Mouse (Mus musculus): ENCODE results near the gene Aff1.

Aff1 gene

GRCm38 (mm10) chr5:103836148-103836784 lies 144.1 kb downstream of the Aff1 start:
- no peak for DNase-seq (ENCODE audit: low read depth, low spot score)

- no peak for DNase-seq (ENCODE audit: low read depth, low spot score)
Observed at GRCm38 (mm10) chr5:103838550-103839264, 146.5 kb downstream of the Aff1 start.

- DNase-seq (ENCODE audit: low read depth, low spot score) = no peak
Observed at GRCm38 (mm10) chr5:103839265-103839626, 147.1 kb downstream of the Aff1 start.

GRCm38 (mm10) chr5:103843938-103844337 lies 151.8 kb downstream of the Aff1 start:
- peak; percentile 52 for DNase-seq (ENCODE audit: low read depth, low spot score)

GRCm38 (mm10) chr5:103845418-103846153 lies 153.4 kb downstream of the Aff1 start:
- DNase-seq (ENCODE audit: low read depth, low spot score) = no peak

GRCm38 (mm10) chr5:103846154-103846551 lies 154.0 kb downstream of the Aff1 start:
- DNase-seq (ENCODE audit: low read depth, low spot score) = no peak

GRCm38 (mm10) chr5:103846609-103847008 lies 154.4 kb downstream of the Aff1 start:
- no peak for DNase-seq (ENCODE audit: low read depth, low spot score)

- no peak for DNase-seq (ENCODE audit: low read depth, low spot score)
Observed at GRCm38 (mm10) chr5:103848546-103848945, 156.4 kb downstream of the Aff1 start.

GRCm38 (mm10) chr5:103852756-103853549 lies 160.8 kb downstream of the Aff1 start:
- no peak for DNase-seq (ENCODE audit: low read depth, low spot score)

GRCm38 (mm10) chr5:103854041-103854806 lies 162.1 kb downstream of the Aff1 start:
- DNase-seq (ENCODE audit: low read depth, low spot score) = no peak

GRCm38 (mm10) chr5:103854807-103855194 lies 162.6 kb downstream of the Aff1 start:
- DNase-seq (ENCODE audit: low read depth, low spot score) = no peak

GRCm38 (mm10) chr5:103855483-103856211 lies 163.5 kb downstream of the Aff1 start:
- DNase-seq (ENCODE audit: low read depth, low spot score) = no peak

- DNase-seq (ENCODE audit: low read depth, low spot score) = peak; percentile 62
Observed at GRCm38 (mm10) chr5:103856286-103857009, 164.3 kb downstream of the Aff1 start.

GRCm38 (mm10) chr5:103857151-103857550 lies 165.0 kb downstream of the Aff1 start:
- no peak for DNase-seq (ENCODE audit: low read depth, low spot score)

GRCm38 (mm10) chr5:103860622-103861021 lies 168.4 kb downstream of the Aff1 start:
- DNase-seq (ENCODE audit: low read depth, low spot score) = no peak

- no peak for DNase-seq (ENCODE audit: low read depth, low spot score)
Observed at GRCm38 (mm10) chr5:103863759-103864158, 171.6 kb downstream of the Aff1 start.

GRCm38 (mm10) chr5:103889766-103890165 lies 197.6 kb downstream of the Aff1 start:
- no peak for DNase-seq (ENCODE audit: low read depth, low spot score)

- DNase-seq (ENCODE audit: low read depth, low spot score) = no peak
Observed at GRCm38 (mm10) chr5:103898310-103898709, 206.1 kb downstream of the Aff1 start.
